Mouse (Mus musculus) T-helper 1 cell (primary cell): Measurements from ENCODE around the gene Exd2.

Source experiments
- in situ Hi-C: fragments of 300-600 bp; cut with MboI, MseI; formaldehyde crosslinking; loops from one replicate; pipeline ENCODE4 v1.15.1; 2025; ENCODE audit warnings: high pct_unique_total_duplicates

Exd2 gene

GRCm38 (mm10) chr12:80495691-80496090 lies 32.8 kb downstream of the Exd2 start:
- in situ Hi-C loops = no loop called here

- in situ Hi-C loops = no loop called here
Measured at GRCm38 (mm10) chr12:80498356-80498755, 35.5 kb downstream of the Exd2 start.

GRCm38 (mm10) chr12:80500506-80500905 lies 37.6 kb downstream of the Exd2 start:
- in situ Hi-C loops = no loop called here

GRCm38 (mm10) chr12:80504718-80505117 lies 41.8 kb downstream of the Exd2 start:
- in situ Hi-C loops = no loop called here

- in situ Hi-C loops = no loop called here
Measured at GRCm38 (mm10) chr12:80507041-80507745, 44.3 kb downstream of the Exd2 start.

- in situ Hi-C loops = no loop called here
Measured at GRCm38 (mm10) chr12:80517977-80518376, 55.1 kb downstream of the Exd2 start, which contains the start of gene Galnt16. Galnt16 (plus strand) TSS chr12:80518277.

GRCm38 (mm10) chr12:80518393-80518756 lies 55.5 kb downstream of the Exd2 start:
- in situ Hi-C loops = no loop called here

GRCm38 (mm10) chr12:80518757-80519620 lies 56.1 kb downstream of the Exd2 start:
- in situ Hi-C loops = no loop called here

- in situ Hi-C loops = no loop called here
Measured at GRCm38 (mm10) chr12:80519621-80520332, 56.9 kb downstream of the Exd2 start.

- in situ Hi-C loops = no loop called here
Measured at GRCm38 (mm10) chr12:80522006-80522405, 59.1 kb downstream of the Exd2 start.

- in situ Hi-C loops = no loop called here
Measured at GRCm38 (mm10) chr12:80524276-80524921, 61.5 kb downstream of the Exd2 start.

GRCm38 (mm10) chr12:80525513-80525912 lies 62.6 kb downstream of the Exd2 start:
- in situ Hi-C loops = no loop called here

GRCm38 (mm10) chr12:80526511-80526910 lies 63.6 kb downstream of the Exd2 start:
- in situ Hi-C loops = no loop called here

- in situ Hi-C loops = no loop called here
Measured at GRCm38 (mm10) chr12:80527727-80528389, 65.0 kb downstream of the Exd2 start.

- in situ Hi-C loops = no loop called here
Measured at GRCm38 (mm10) chr12:80530052-80530451, 67.2 kb downstream of the Exd2 start.

GRCm38 (mm10) chr12:80530630-80531029 lies 67.7 kb downstream of the Exd2 start:
- in situ Hi-C loops = no loop called here

- in situ Hi-C loops = no loop called here
Measured at GRCm38 (mm10) chr12:80531585-80531984, 68.7 kb downstream of the Exd2 start.

GRCm38 (mm10) chr12:80533876-80534275 lies 71.0 kb downstream of the Exd2 start:
- in situ Hi-C loops = no loop called here

- in situ Hi-C loops = no loop called here
Measured at GRCm38 (mm10) chr12:80537313-80537712, 74.4 kb downstream of the Exd2 start.

- in situ Hi-C loops = no loop called here
Measured at GRCm38 (mm10) chr12:80538311-80538710, 75.4 kb downstream of the Exd2 start.

GRCm38 (mm10) chr12:80545310-80545709 lies 82.4 kb downstream of the Exd2 start:
- in situ Hi-C loops = no loop called here
